Mouse (Mus musculus) heart, embryonic 13.5 days (tissue): Measurements from ENCODE around the gene St3gal3. TPM values are rescaled to one million over a fixed set of nuclear protein-coding genes. Genes with fewer than 3 reads are reported as not detected.

Experiments used
- ATAC-seq: fragments of 200-750 bp; cut with Nextera tagmentation; 2 replicates; pipeline ENCODE4 v1.8.0; 2017; ENCODE audit warnings: moderate TSS enrichment; ENCODE audit not compliant: insufficient number of reproducible peaks, low FRiP score, low TSS enrichment; ENCODE audit errors: extremely low read depth
- H3K27ac ChIP-seq: fragments of 300-500 bp; sonication (generic); replicated peaks from 2 replicates; pipeline ENCODE4 v1.5.1; 2015; ENCODE audit warnings: moderate library complexity, mild to moderate bottlenecking, inconsistent platforms
- H3K27me3 ChIP-seq: fragments of 300-500 bp; sonication (generic); replicated peaks from 2 replicates; pipeline ENCODE4 v1.6.1; 2015; ENCODE audit warnings: mild to moderate bottlenecking, inconsistent platforms
- H3K36me3 ChIP-seq: fragments of 300-500 bp; sonication (generic); 2 replicates; pipeline ENCODE4 v1.6.1; 2015; ENCODE audit warnings: mild to moderate bottlenecking, inconsistent platforms
- H3K4me1 ChIP-seq: fragments of 300-500 bp; sonication (generic); 2 replicates; pipeline ENCODE4 v1.6.1; 2015; ENCODE audit warnings: inconsistent platforms
- H3K4me2 ChIP-seq: fragments of 300-500 bp; sonication (generic); 2 replicates; pipeline ENCODE4 v1.6.1; 2015; ENCODE audit warnings: inconsistent platforms, mild to moderate bottlenecking, moderate library complexity
- H3K4me3 ChIP-seq: fragments of 300-500 bp; sonication (generic); 2 replicates; pipeline ENCODE4 v1.5.1; 2015; ENCODE audit warnings: moderate library complexity, mild to moderate bottlenecking, inconsistent platforms
- H3K9ac ChIP-seq: fragments of 300-500 bp; sonication (generic); 2 replicates; pipeline ENCODE4 v1.6.1; 2015; ENCODE audit warnings: inconsistent platforms, mild to moderate bottlenecking, moderate library complexity
- H3K9me3 ChIP-seq: fragments of 300-500 bp; sonication (generic); 2 replicates; pipeline ENCODE4 v1.6.1; 2016; ENCODE audit warnings: inconsistent platforms
- WGBS: fragments of 180-500 bp; shearing (Covaris S2); methylation state at CpG from one replicate; pipeline ENCODE4 v1.1.7; 2015; ENCODE audit warnings: mixed read lengths; 5-methylcytosine and 5-hydroxymethylcytosine counted together
- polyA plus RNA-seq: library from polyadenylated mRNA; unstranded; fragments of >200 nt; fragmentation: Nextera tagmentation; extraction: Ambion mirVana; gene quantifications from 2 replicates; pipeline ENCODE4 v1.2.1, GENCODE M21; 2015

The St3gal3 gene
- polyA plus RNA-seq, 1 experiment from 2014 or later, result 7.0 TPM

DNA sequence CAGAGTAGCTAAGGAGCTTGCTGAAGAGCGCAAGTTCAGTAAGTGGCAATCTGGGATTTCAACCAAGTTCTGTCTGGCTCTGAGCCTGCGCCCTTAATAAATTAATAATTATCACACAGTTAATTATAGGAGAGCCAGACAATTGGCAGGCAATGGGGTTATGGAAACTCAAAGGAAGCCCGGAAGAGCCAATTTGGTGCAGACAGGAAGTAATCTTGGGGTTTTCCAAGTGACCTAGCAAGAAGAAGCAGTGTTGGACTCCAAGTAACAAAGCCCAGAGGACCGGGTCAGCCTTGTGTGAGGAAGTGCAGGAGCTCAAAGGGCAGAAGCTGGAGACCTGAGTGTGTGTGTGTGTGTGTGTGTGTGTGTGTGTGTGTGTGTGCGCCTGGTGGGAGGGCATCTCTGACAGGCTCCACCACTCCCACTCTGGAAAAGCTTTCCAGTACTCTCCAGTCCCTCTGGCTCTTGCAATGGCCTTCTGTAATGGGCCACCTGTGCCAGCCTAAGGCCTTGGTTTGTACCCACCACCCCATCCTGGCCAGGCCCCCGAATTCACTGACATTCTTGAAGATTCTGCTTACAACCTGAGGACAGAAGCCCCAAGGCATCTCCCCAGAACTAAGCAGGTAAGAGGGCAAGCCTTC lies 103.5 kb downstream of the St3gal3 start:
- H3K27me3 ChIP-seq, result no peaks in the 10 kb centered on the region
- no peak overlapping the region for H3K4me2 ChIP-seq
- H3K9me3 ChIP-seq, result no peaks in the 10 kb centered on the region
- ATAC-seq, result no peak
- H3K4me3 ChIP-seq, result no peak overlapping the region
- H3K4me1 ChIP-seq, result peaks cover 19% of the 10 kb centered on the region
- no peaks in the 10 kb centered on the region; the same call in 1 of the 2 replicates for H3K36me3 ChIP-seq
- WGBS, result 74% methylated on average over 6 of the region's 6 CpGs
- no peak overlapping the region; the same call in 1 of the 2 replicates for H3K27ac ChIP-seq
- no peak overlapping the region for H3K9ac ChIP-seq

- Histone ChIP-seq H3K27ac (no peak overlapping the region), H3K27me3 (no peaks in the 10 kb centered on the region), H3K4me1 (peaks cover 28% of the 10 kb centered on the region), H3K36me3 (no peaks in the 10 kb centered on the region; the same call in 1 of the 2 replicates), H3K9me3 (no peaks in the 10 kb centered on the region), H3K9ac (no peak overlapping the region), H3K4me2 (no peak overlapping the region), H3K4me3 (no peak overlapping the region)
- WGBS, result 67% methylated on average over 5 of the region's 5 CpGs
- no peak for ATAC-seq
Observed at GRCm38 (mm10) chr4:118030330-118030729, 104.4 kb downstream of the St3gal3 start.

DNA sequence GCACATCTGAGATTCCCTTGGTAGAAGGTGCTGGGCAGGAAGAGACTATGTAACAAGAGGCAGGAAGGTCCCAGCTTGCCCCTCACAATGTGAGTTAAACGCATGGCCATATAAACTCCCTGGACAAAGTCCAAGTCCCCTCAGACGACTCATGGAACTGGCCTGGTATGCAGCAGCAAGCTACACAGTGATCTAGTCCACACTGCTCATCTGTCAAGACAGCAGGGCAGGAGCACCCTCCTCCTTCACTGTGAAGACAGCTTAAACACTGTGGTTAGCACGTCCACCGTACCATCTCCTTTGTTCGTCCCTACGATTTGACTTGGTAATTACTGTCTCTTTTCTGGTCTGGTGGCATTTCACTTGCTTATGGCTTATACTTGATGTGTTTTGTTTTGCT lies 104.8 kb downstream of the St3gal3 start:
- H3K36me3 ChIP-seq, result no peaks in the 10 kb centered on the region
- no peaks in the 10 kb centered on the region for H3K27me3 ChIP-seq
- H3K27ac ChIP-seq, result no peak overlapping the region
- no peaks in the 10 kb centered on the region for H3K9me3 ChIP-seq
- ATAC-seq, result no peak
- no peak overlapping the region for H3K9ac ChIP-seq
- H3K4me2 ChIP-seq, result no peak overlapping the region
- no peak overlapping the region for H3K4me3 ChIP-seq
- H3K4me1 ChIP-seq, result peaks cover 28% of the 10 kb centered on the region
- 56% methylated on average over 6 of the region's 6 CpGs for WGBS

GRCm38 (mm10) chr4:118028994-118029393 lies 105.7 kb downstream of the St3gal3 start:
- ATAC-seq, result no peak
- Histone ChIP-seq H3K4me3 (no peak overlapping the region), H3K27ac (no peak overlapping the region), H3K36me3 (no peaks in the 10 kb centered on the region), H3K9me3 (no peaks in the 10 kb centered on the region), H3K4me1 (peaks cover 28% of the 10 kb centered on the region), H3K27me3 (no peaks in the 10 kb centered on the region), H3K9ac (no peak overlapping the region), H3K4me2 (no peak overlapping the region)
- WGBS, result 75% methylated on average over 9 of the region's 9 CpGs

- H3K9ac ChIP-seq, result no peak overlapping the region
- no peak overlapping the region for H3K4me3 ChIP-seq
- no peaks in the 10 kb centered on the region for H3K9me3 ChIP-seq
- no peak for ATAC-seq
- whole genome bisulfite sequencing, result 22% methylated on average over 7 of the region's 7 CpGs
- H3K27me3 ChIP-seq, result no peaks in the 10 kb centered on the region
- H3K27ac ChIP-seq, result no peak overlapping the region
- H3K4me2 ChIP-seq, result no peak overlapping the region
- H3K4me1 ChIP-seq, result peaks cover 26% of the 10 kb centered on the region
- H3K36me3 ChIP-seq, result no peaks in the 10 kb centered on the region
Observed at GRCm38 (mm10) chr4:118025931-118026330, 108.8 kb downstream of the St3gal3 start.

DNA sequence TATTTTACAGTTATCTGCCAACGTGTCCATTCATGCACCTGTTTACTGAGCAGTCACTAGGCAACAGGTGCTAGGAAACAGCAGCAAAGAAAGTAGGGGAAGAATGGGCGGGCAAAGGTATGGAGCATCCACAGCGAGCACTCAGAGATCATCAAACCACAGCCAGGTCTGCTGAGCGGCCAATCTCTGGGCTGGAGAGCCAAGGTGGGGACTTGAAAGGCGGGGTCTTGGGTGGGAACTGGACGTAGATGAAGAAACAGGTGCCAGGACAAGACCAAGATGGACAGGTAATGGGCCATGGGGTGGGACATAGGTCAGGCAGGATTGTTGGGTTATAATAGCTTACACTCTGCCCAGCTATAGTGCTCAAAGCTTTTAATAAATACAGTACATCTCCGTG lies 109.3 kb downstream of the St3gal3 start:
- H3K27me3 ChIP-seq, result no peaks in the 10 kb centered on the region
- H3K4me2 ChIP-seq, result no peak overlapping the region
- no peak overlapping the region for H3K4me3 ChIP-seq
- ATAC-seq, result no peak
- H3K9me3 ChIP-seq, result no peaks in the 10 kb centered on the region
- 86% methylated on average over 7 of the region's 7 CpGs for WGBS
- no peak overlapping the region for H3K9ac ChIP-seq
- H3K36me3 ChIP-seq, result no peaks in the 10 kb centered on the region
- peaks cover 24% of the 10 kb centered on the region for H3K4me1 ChIP-seq
- H3K27ac ChIP-seq, result no peak overlapping the region

- peaks cover 24% of the 10 kb centered on the region for H3K4me1 ChIP-seq
- no peaks in the 10 kb centered on the region for H3K36me3 ChIP-seq
- 89% methylated on average over 3 of the region's 3 CpGs for WGBS
- H3K9me3 ChIP-seq, result no peaks in the 10 kb centered on the region
- H3K9ac ChIP-seq, result no peak overlapping the region
- no peak overlapping the region for H3K4me3 ChIP-seq
- H3K4me2 ChIP-seq, result no peak overlapping the region
- no peak for ATAC-seq
- H3K27me3 ChIP-seq, result no peaks in the 10 kb centered on the region
- no peak overlapping the region for H3K27ac ChIP-seq
Observed at GRCm38 (mm10) chr4:118022811-118023210, 111.9 kb downstream of the St3gal3 start.

DNA sequence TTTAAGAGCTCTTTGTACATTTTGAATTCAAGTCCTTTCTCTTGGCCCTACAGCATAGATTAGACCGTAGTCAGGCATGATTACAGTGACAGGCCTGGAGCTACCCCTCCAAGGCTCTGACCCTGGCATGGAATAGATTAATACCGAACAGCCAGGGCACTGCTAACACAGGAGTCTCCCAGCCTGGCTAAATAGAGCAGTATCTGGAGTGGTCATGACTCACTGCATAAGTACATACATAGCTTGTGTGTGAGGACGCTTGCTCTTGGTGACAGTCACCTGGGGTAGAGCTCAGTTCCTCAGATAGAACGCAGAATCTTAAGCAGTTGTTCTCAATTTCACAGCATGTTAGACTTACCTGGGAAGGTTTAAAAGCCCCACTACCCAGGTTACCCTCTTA lies 112.3 kb downstream of the St3gal3 start:
- WGBS, result 61% methylated on average over 4 of the region's 4 CpGs
- H3K27ac ChIP-seq, result no peak overlapping the region
- ATAC-seq, result no peak
- no peaks in the 10 kb centered on the region for H3K27me3 ChIP-seq
- H3K9me3 ChIP-seq, result no peaks in the 10 kb centered on the region
- H3K36me3 ChIP-seq, result no peaks in the 10 kb centered on the region
- peaks cover 24% of the 10 kb centered on the region for H3K4me1 ChIP-seq
- no peak overlapping the region; the same call in 1 of the 2 replicates for H3K9ac ChIP-seq
- no peak overlapping the region for H3K4me3 ChIP-seq
- H3K4me2 ChIP-seq, result no peak overlapping the region

DNA sequence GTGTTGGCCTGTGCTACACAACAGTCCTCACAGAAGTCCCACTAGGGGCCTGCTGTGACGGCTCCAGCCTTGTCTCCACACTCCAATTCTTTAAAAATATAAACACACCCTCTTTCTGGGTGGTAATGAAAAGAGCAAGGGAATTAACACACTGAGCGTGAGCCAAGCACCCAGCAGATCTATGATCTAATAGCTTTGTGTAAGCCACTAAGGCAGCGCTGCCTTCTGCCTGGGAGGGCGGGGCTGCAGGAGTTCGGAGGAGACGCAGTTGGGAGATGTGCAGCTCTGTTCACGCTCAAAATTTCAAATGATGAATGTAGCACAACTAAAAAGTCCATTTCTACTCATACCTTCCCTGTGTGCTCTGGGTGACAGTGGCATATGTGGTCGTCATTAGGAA lies 115.1 kb downstream of the St3gal3 start:
- no peaks in the 10 kb centered on the region for H3K27me3 ChIP-seq
- no peak overlapping the region for H3K4me2 ChIP-seq
- no peak overlapping the region for H3K4me3 ChIP-seq
- no peak for ATAC-seq
- no peaks in the 10 kb centered on the region for H3K36me3 ChIP-seq
- H3K27ac ChIP-seq, result no peak overlapping the region
- no peaks in the 10 kb centered on the region for H3K9me3 ChIP-seq
- H3K4me1 ChIP-seq, result peaks cover 36% of the 10 kb centered on the region
- WGBS, result 80% methylated on average over 8 of the region's 8 CpGs
- no peak overlapping the region for H3K9ac ChIP-seq

DNA sequence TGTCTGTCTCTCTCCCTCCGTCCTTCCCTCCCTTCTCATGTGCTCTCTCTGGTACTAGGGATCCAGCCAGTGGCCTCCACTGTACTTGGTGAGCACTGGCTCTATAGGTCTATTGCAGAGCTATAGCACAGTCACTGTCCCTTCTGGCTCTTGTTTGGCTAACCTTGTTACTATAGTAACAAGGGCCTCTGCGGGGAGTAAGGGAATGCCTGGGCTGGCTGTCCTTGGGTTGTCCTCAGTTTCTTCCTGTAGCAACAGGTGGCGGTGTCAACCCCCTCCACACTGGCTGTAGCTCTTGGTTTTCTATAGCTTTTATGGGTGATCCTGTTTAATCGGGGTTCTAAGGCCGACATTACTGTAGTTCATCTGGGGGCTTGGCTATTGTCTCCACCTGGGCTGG lies 115.5 kb downstream of the St3gal3 start:
- ATAC-seq, result no peak
- H3K9me3 ChIP-seq, result no peaks in the 10 kb centered on the region
- WGBS, result 66% methylated on average over 5 of the region's 5 CpGs
- no peak overlapping the region for H3K9ac ChIP-seq
- H3K4me2 ChIP-seq, result no peak overlapping the region
- 0 out of 2 replicates have a peak, but pooled peaks cover 3% of the 10 kb centered on the region for H3K36me3 ChIP-seq
- H3K27me3 ChIP-seq, result no peaks in the 10 kb centered on the region
- H3K4me3 ChIP-seq, result no peak overlapping the region
- peaks cover 40% of the 10 kb centered on the region for H3K4me1 ChIP-seq
- no peak overlapping the region for H3K27ac ChIP-seq

- no peak overlapping the region for H3K9ac ChIP-seq
- H3K27me3 ChIP-seq, result no peaks in the 10 kb centered on the region
- H3K4me3 ChIP-seq, result no peak overlapping the region
- H3K27ac ChIP-seq, result no peak overlapping the region
- no peak for ATAC-seq
- H3K4me1 ChIP-seq, result peaks cover 37% of the 10 kb centered on the region
- 0 out of 2 replicates have a peak, but pooled peaks cover 7% of the 10 kb centered on the region for H3K36me3 ChIP-seq
- WGBS, result 84% methylated on average over 16 of the region's 16 CpGs
- no peak overlapping the region for H3K4me2 ChIP-seq
- H3K9me3 ChIP-seq, result no peaks in the 10 kb centered on the region
Observed at GRCm38 (mm10) chr4:118017021-118017805, 117.5 kb downstream of the St3gal3 start.
